Mouse (Mus musculus) intestine, embryonic 15.5 days (tissue): ENCODE measurements around the gene Sec16b. TPM values are rescaled to one million over a fixed set of nuclear protein-coding genes. Genes with fewer than 3 reads are reported as not detected.
A peak's percentile ranks its signal among the peaks of the same experiment; 100 is the strongest.

Experiments used
- ATAC-seq: fragments of 200-750 bp; cut with Nextera tagmentation; 2 replicates; pipeline ENCODE4 v1.8.0; 2017; ENCODE audit warnings: moderate TSS enrichment, moderate library complexity
- H3K27ac ChIP-seq: fragments of 300-500 bp; sonication (generic); 2 replicates; pipeline ENCODE4 v1.5.1; 2015; ENCODE audit warnings: mild to moderate bottlenecking, inconsistent platforms
- H3K27me3 ChIP-seq: fragments of 300-500 bp; sonication (generic); replicated peaks from 2 replicates; pipeline ENCODE4 v1.6.1; 2015; ENCODE audit warnings: inconsistent platforms
- H3K36me3 ChIP-seq: fragments of 300-500 bp; sonication (generic); 2 replicates; pipeline ENCODE4 v1.6.1; 2015; ENCODE audit warnings: inconsistent platforms
- H3K4me1 ChIP-seq: fragments of 300-500 bp; sonication (generic); replicated peaks from 2 replicates; pipeline ENCODE4 v1.6.1; 2015; ENCODE audit warnings: inconsistent platforms
- H3K4me2 ChIP-seq: fragments of 300-500 bp; sonication (generic); replicated peaks from 2 replicates; pipeline ENCODE4 v1.6.1; 2015; ENCODE audit warnings: mild to moderate bottlenecking, inconsistent platforms
- H3K4me3 ChIP-seq: fragments of 300-500 bp; sonication (generic); replicated peaks from 2 replicates; pipeline ENCODE4 v1.5.1; 2015; ENCODE audit warnings: inconsistent platforms
- H3K9ac ChIP-seq: fragments of 300-500 bp; sonication (generic); 2 replicates; pipeline ENCODE4 v1.6.1; 2015; ENCODE audit warnings: inconsistent platforms
- H3K9me3 ChIP-seq: fragments of 300-500 bp; sonication (generic); 2 replicates; pipeline ENCODE4 v1.6.1; 2016; ENCODE audit warnings: inconsistent platforms
- WGBS: fragments of 180-500 bp; shearing (Covaris S2); methylation state at CpG from one replicate; pipeline ENCODE4 v1.1.7; 2015; 5-methylcytosine and 5-hydroxymethylcytosine counted together
- polyA plus RNA-seq: library from polyadenylated mRNA; unstranded; fragments of >200 nt; fragmentation: Nextera tagmentation; extraction: Ambion mirVana; gene quantifications from 2 replicates; pipeline ENCODE4 v1.2.1, GENCODE M21; 2015

Gene Sec16b
- polyA plus RNA-seq, 1 experiment from 2014 or later: 12.1 TPM

DNA sequence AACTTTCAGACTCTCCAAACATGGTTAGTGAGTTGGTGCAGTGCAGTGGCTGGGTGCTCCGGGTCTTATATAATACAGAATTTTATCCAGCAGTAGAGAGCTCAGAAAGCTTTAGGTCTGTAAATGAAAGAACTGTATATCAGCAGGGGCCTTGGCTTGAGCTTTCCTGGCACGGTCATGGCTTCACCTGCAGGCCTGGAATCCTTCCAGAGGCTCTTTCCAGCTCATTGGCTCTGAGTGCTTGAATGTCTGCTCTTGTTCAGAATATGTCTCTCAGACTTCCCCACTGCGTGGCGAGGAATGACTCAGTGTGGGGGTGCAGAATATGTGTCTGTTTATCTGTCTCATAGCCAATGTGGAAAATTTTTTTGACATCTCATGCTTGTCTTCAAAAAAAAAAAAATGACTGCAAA is 11.6 kb downstream of the Sec16b start:
- no peaks in the 10 kb centered on the region for H3K9me3 ChIP-seq
- no peak overlapping the region for H3K9ac ChIP-seq
- H3K27me3 ChIP-seq: no peaks in the 10 kb centered on the region
- no peak overlapping the region for H3K4me2 ChIP-seq
- H3K27ac ChIP-seq: no peak overlapping the region
- peak; percentile 31 for ATAC-seq
- WGBS: 53% methylated on average over 4 of the region's 4 CpGs
- H3K36me3 ChIP-seq: no peaks in the 10 kb centered on the region
- H3K4me3 ChIP-seq: no peak overlapping the region
- H3K4me1 ChIP-seq: no peaks in the 10 kb centered on the region

DNA sequence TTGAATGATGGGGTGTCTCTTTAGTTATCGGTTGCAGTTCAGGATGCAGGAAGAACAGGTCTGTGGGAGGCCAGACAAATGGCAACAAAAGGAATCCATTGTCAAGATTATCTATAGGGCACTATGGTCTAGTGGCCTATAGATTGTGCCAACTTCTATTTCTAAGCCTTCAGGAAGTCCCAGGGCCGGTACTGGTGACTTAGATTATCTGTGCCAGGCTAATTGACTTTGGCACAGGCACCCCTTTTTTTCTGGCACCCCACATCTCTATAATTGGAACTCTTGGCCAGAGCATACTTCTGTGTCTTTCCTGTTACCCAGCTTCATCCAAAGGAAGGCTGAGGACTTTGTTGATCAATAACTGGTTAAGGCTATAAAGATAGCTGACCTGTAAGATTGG is 12.9 kb downstream of the Sec16b start:
- Histone ChIP-seq H3K4me3 (no peak overlapping the region), H3K27me3 (no peaks in the 10 kb centered on the region), H3K36me3 (no peaks in the 10 kb centered on the region), H3K4me2 (no peak overlapping the region), H3K9me3 (no peaks in the 10 kb centered on the region), H3K4me1 (no peaks in the 10 kb centered on the region), H3K27ac (no peak overlapping the region), H3K9ac (no peak overlapping the region)
- WGBS: 71% methylated on average over 2 of the region's 2 CpGs
- ATAC-seq: no peak

- Histone ChIP-seq H3K4me3 (no peak overlapping the region), H3K36me3 (no peaks in the 10 kb centered on the region), H3K4me2 (no peak overlapping the region), H3K4me1 (0 out of 2 replicates have a peak, but pooled peaks cover 2% of the 10 kb centered on the region), H3K27ac (no peak overlapping the region), H3K9ac (no peak overlapping the region), H3K9me3 (no peaks in the 10 kb centered on the region), H3K27me3 (no peaks in the 10 kb centered on the region)
- ATAC-seq: no peak
- WGBS: 93% methylated on average over 5 of the region's 5 CpGs
These were observed 15.8 kb downstream of the Sec16b start for GRCm38 (mm10) chr1:157522322-157522721.

- H3K9ac ChIP-seq: no peak overlapping the region
- H3K27ac ChIP-seq: peak overlapping the region; percentile 64; the same call in 1 of the 2 replicates
- H3K4me1 ChIP-seq: 0 out of 2 replicates have a peak, but pooled peaks cover 2% of the 10 kb centered on the region
- no peaks in the 10 kb centered on the region for H3K9me3 ChIP-seq
- H3K4me3 ChIP-seq: no peak overlapping the region
- H3K27me3 ChIP-seq: no peaks in the 10 kb centered on the region
- H3K36me3 ChIP-seq: no peaks in the 10 kb centered on the region
- no peak overlapping the region for H3K4me2 ChIP-seq
- 78% methylated on average over 7 of the region's 7 CpGs for WGBS
- ATAC-seq: no peak
These were observed 18.2 kb downstream of the Sec16b start for GRCm38 (mm10) chr1:157524775-157525174.

DNA sequence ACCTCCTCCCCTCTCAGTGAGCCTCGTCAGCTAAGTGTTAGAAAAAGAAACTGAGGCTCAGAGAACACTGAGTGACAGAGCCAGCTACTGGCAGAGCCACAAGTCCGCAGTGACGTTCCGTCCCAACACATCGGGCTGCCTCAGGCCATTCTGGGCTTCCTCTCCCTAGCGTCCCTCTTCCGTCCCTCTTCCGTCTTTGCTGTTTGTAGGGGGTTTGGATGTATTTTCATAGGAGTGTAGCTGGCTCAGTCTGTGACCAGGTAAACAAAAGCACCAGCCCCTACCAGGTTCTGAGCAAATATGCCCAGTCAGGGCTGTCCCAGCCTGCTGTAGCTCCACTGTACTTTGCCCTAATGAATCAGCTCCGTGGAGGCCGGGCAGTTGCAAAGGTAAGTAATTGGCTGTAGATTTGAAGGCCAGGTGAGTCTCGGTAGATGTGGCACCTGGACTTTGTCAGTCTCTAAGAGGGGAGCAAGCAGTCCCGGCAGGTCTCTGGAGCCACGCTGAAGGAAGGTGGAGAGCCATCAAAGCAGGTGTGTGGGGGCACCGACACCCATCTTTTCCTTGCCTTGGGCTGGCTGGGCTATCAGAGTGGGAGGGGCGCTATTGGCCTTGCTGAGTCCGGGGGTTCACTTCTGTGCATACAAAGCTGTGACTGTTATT is 19.3 kb downstream of the Sec16b start:
- ATAC-seq: peak; percentile 95
- Histone ChIP-seq H3K27me3 (no peaks in the 10 kb centered on the region), H3K27ac (peak overlapping the region; percentile 85), H3K4me2 (peak overlapping the region; percentile 47), H3K4me1 (0 out of 2 replicates have a peak, but pooled peaks cover 2% of the 10 kb centered on the region), H3K9me3 (no peaks in the 10 kb centered on the region), H3K4me3 (peak overlapping the region; percentile 29), H3K36me3 (no peaks in the 10 kb centered on the region), H3K9ac (no peak overlapping the region)
- 62% methylated on average over 16 of the region's 16 CpGs for WGBS

GRCm38 (mm10) chr1:157526625-157527024 is 20.1 kb downstream of the Sec16b start:
- peak; percentile 80 for ATAC-seq
- Histone ChIP-seq H3K4me3 (peak overlapping the region; percentile 29), H3K4me1 (0 out of 2 replicates have a peak, but pooled peaks cover 2% of the 10 kb centered on the region), H3K27ac (peak overlapping the region; percentile 85), H3K27me3 (no peaks in the 10 kb centered on the region), H3K9ac (no peak overlapping the region), H3K4me2 (peak overlapping the region; percentile 34), H3K36me3 (no peaks in the 10 kb centered on the region), H3K9me3 (no peaks in the 10 kb centered on the region)
- WGBS: 40% methylated on average over 5 of the region's 5 CpGs

- H3K27ac ChIP-seq: no peak overlapping the region
- no peak for ATAC-seq
- H3K36me3 ChIP-seq: no peaks in the 10 kb centered on the region
- H3K4me3 ChIP-seq: no peak overlapping the region
- WGBS: 60% methylated on average over 8 of the region's 8 CpGs
- H3K9ac ChIP-seq: no peak overlapping the region
- no peaks in the 10 kb centered on the region for H3K9me3 ChIP-seq
- H3K4me1 ChIP-seq: no peaks in the 10 kb centered on the region
- no peaks in the 10 kb centered on the region for H3K27me3 ChIP-seq
- H3K4me2 ChIP-seq: no peak overlapping the region
These were observed 26.4 kb downstream of the Sec16b start for GRCm38 (mm10) chr1:157532826-157533460.

DNA sequence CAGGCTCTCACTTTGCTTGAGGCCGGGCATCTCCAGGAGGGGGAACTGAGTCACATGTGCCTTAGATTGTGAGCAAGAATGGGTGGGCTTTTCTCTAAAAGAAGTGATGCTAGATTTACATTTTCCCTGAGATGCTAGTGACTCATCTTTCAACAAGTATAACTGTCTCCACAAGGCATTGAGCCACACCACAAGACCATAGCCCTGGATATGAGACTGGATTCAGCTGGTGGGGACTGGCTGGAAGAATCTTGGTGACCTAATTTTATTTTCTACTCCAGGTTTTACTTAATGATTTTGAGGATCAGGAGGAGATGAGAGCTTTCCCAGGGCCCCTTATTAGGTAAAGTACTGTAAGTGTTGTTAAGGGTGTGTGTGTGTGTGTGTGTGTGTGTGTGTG is 29.0 kb downstream of the Sec16b start:
- Histone ChIP-seq H3K9ac (no peak overlapping the region), H3K9me3 (no peaks in the 10 kb centered on the region), H3K27ac (no peak overlapping the region), H3K4me1 (no peaks in the 10 kb centered on the region), H3K27me3 (no peaks in the 10 kb centered on the region), H3K4me2 (no peak overlapping the region), H3K4me3 (no peak overlapping the region), H3K36me3 (no peaks in the 10 kb centered on the region)
- 88% methylated on average over 1 of the region's 1 CpGs for WGBS
- no peak for ATAC-seq

GRCm38 (mm10) chr1:157536471-157536870 is 29.9 kb downstream of the Sec16b start:
- no peaks in the 10 kb centered on the region for H3K4me1 ChIP-seq
- H3K9ac ChIP-seq: no peak overlapping the region
- no peak overlapping the region for H3K4me2 ChIP-seq
- H3K27me3 ChIP-seq: no peaks in the 10 kb centered on the region
- no peak overlapping the region for H3K4me3 ChIP-seq
- 12% methylated on average over 6 of the region's 6 CpGs for WGBS
- H3K36me3 ChIP-seq: no peaks in the 10 kb centered on the region
- no peaks in the 10 kb centered on the region for H3K9me3 ChIP-seq
- ATAC-seq: peak; percentile 8; the same call in 1 of the 2 replicates
- H3K27ac ChIP-seq: no peak overlapping the region

- no peak overlapping the region for H3K4me2 ChIP-seq
- no peak overlapping the region for H3K4me3 ChIP-seq
- no peaks in the 10 kb centered on the region for H3K4me1 ChIP-seq
- no peak overlapping the region for H3K9ac ChIP-seq
- H3K27me3 ChIP-seq: no peaks in the 10 kb centered on the region
- H3K36me3 ChIP-seq: no peaks in the 10 kb centered on the region
- no peak for ATAC-seq
- H3K9me3 ChIP-seq: no peaks in the 10 kb centered on the region
- H3K27ac ChIP-seq: no peak overlapping the region
- 85% methylated on average over 5 of the region's 5 CpGs for WGBS
These were observed 31.1 kb downstream of the Sec16b start for GRCm38 (mm10) chr1:157537636-157538035.

GRCm38 (mm10) chr1:157545056-157545455 is 38.5 kb downstream of the Sec16b start:
- 91% methylated on average over 8 of the region's 8 CpGs for WGBS
- ATAC-seq: no peak

GRCm38 (mm10) chr1:157547658-157548057 is 41.1 kb downstream of the Sec16b start:
- WGBS: 77% methylated on average over 5 of the region's 5 CpGs
- no peak overlapping the region for H3K27ac ChIP-seq
- H3K4me3 ChIP-seq: no peak overlapping the region
- no peaks in the 10 kb centered on the region for H3K27me3 ChIP-seq
- no peak overlapping the region for H3K9ac ChIP-seq
- no peaks in the 10 kb centered on the region for H3K4me1 ChIP-seq
- no peaks in the 10 kb centered on the region for H3K36me3 ChIP-seq
- no peaks in the 10 kb centered on the region for H3K9me3 ChIP-seq
- no peak for ATAC-seq
- H3K4me2 ChIP-seq: no peak overlapping the region

More at GRCm38 (mm10) chr1:157545056-157545455, 38.5 kb downstream of the Sec16b start:
- H3K9ac ChIP-seq: no peak overlapping the region
- H3K4me3 ChIP-seq: no peak overlapping the region
- no peaks in the 10 kb centered on the region for H3K36me3 ChIP-seq
- H3K4me2 ChIP-seq: no peak overlapping the region
- H3K4me1 ChIP-seq: no peaks in the 10 kb centered on the region
- no peak overlapping the region for H3K27ac ChIP-seq
- H3K9me3 ChIP-seq: no peaks in the 10 kb centered on the region
- H3K27me3 ChIP-seq: no peaks in the 10 kb centered on the region

DNA sequence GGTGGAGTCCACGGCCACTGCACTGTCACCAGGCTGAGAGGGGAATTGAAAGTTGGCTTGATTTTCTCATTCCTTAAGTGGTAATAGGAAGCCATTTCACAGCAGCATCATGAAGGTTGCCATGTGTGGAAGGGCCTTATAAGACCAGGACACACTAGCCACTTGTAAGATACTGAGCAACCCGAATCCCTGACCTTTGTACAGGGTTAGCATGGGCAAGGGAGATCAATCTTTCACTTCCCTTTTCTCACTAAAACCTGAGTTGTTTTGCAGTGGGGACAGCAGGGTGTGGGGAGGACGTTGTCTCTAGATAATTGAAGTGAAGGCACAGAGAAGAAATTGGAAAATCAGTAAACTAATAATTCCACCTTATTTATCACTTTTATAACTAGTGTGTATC is 43.2 kb downstream of the Sec16b start:
- H3K4me2 ChIP-seq: no peak overlapping the region
- H3K4me3 ChIP-seq: no peak overlapping the region
- WGBS: 66% methylated on average over 3 of the region's 3 CpGs
- no peaks in the 10 kb centered on the region for H3K27me3 ChIP-seq
- H3K4me1 ChIP-seq: 0 out of 2 replicates have a peak, but pooled peaks cover 1% of the 10 kb centered on the region
- no peaks in the 10 kb centered on the region for H3K9me3 ChIP-seq
- no peak overlapping the region for H3K9ac ChIP-seq
- ATAC-seq: no peak
- no peak overlapping the region for H3K27ac ChIP-seq
- 0 out of 2 replicates have a peak, but pooled peaks cover 3% of the 10 kb centered on the region for H3K36me3 ChIP-seq
